Mouse (Mus musculus): ENCODE data around the gene Slc5a4a.

DNA sequence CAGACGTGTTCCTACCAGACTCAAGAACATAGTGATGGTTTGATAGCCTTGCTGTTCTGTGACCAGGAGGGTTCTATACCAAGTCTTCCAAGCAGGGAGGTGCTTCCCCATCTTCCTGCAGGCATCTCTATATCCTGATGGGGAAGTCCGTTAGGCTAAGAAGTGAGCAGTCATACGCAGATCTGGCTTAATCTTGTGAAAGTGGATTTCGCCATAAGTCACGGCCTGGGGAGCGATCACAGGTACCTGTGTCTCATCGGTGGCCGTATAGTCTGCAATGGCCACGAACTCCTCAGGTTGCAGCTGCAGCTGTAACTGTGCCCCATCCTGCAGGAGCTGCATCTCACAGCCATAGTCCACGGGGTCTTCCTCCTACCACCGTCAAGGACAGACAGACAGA, 78.7 kb downstream of the Slc5a4a start:
- no peak for TF ChIP-seq USF2 (IDR thresholded peaks at IDR 0.05; ENCODE audit: borderline replicate concordance in 1 of 2, insufficient read depth in 1 of 2, low read depth in 1 of 2, low read length in 2 of 2)
- TF ChIP-seq TCF12 (IDR thresholded peaks at IDR 0.05; ENCODE audit: low read depth, low read length): no peak
